In genomic region chr11:115708956-115709828, GRCm38 (mm10) we compare ENCODE assay signal across 8 mouse cellular contexts. TPM values are rescaled to one million over a fixed set of nuclear protein-coding genes. Genes with fewer than 3 reads are reported as not detected.
DNase-seq lines count a peak whose midpoint lies in the region; ATAC-seq and TF ChIP-seq lines count a peak whose summit lies in the region.

No protein-coding gene starts in this region.

- peak overlapping the region; percentile 67 to 74 for H3K4me3 ChIP-seq in MEL (ENCODE audit: control insufficient read depth in 1 of 2, insufficient read depth in 1 of 2, low read depth in 2 of 2, low read length in 2 of 2)
- peak overlapping the region; percentile 100 for H3K4me3 ChIP-seq in embryonic facial prominence, embryonic 12.5 days
- H3K4me3 ChIP-seq in hindbrain, embryonic 15.5 days = peak overlapping the region; percentile 81
- peak overlapping the region; percentile 97 for H3K4me3 ChIP-seq in limb, embryonic 11.5 days (ENCODE audit: low read depth, low read length)
- peak overlapping the region; percentile 96 for H3K4me3 ChIP-seq in midbrain, embryonic 15.5 days

- peak overlapping the region; percentile 71 for H3K9ac ChIP-seq in MEL (ENCODE audit: control insufficient read depth, low read depth, low read length, poor library complexity, severe bottlenecking)
- peak overlapping the region; percentile 98 for H3K9ac ChIP-seq in embryonic facial prominence, embryonic 12.5 days
- H3K9ac ChIP-seq in hindbrain, embryonic 15.5 days = peak overlapping the region; percentile 54
- H3K9ac ChIP-seq in limb, embryonic 11.5 days (ENCODE audit: low read length) = peak overlapping the region; percentile 60
- peak overlapping the region; percentile 67 for H3K9ac ChIP-seq in midbrain, embryonic 15.5 days

- TF ChIP-seq RAD21 in MEL (IDR thresholded peaks at IDR 0.05; ENCODE audit: low read depth, low read length) = no peak

- peak; percentile 24 for DNase-seq in adrenal gland, postnatal 25 days
- no peak for DNase-seq in adrenal gland, adult 2 months
- DNase-seq in MEL (ENCODE audit: low read depth, low spot score) = peak; percentile 89
- DNase-seq in limb, embryonic 11.5 days (ENCODE audit: low spot score) = peak; percentile 49
- peak; percentile 39 to 51 for DNase-seq in thymus, postnatal 10 days (ENCODE audit: low spot score in 2 of 2)

- H3K4me2 ChIP-seq in embryonic facial prominence, embryonic 12.5 days (replicated peaks) = peak overlapping the region; percentile 89
- H3K4me2 ChIP-seq in hindbrain, embryonic 15.5 days = peak overlapping the region; percentile 93
- H3K4me2 ChIP-seq in limb, embryonic 11.5 days (ENCODE audit: low read depth, severe bottlenecking) = peak overlapping the region; percentile 80
- peak overlapping the region; percentile 84 for H3K4me2 ChIP-seq in midbrain, embryonic 15.5 days

- peak; percentile 27 to 81; a peak in 3 of 4 replicates for TF ChIP-seq POLR2A in MEL (IDR thresholded peaks at IDR 0.05; ENCODE audit: control insufficient read depth in 1 of 2, insufficient read depth in 1 of 2, low read depth in 1 of 2, low read length in 2 of 2, poor library complexity in 1 of 2)

- TF ChIP-seq EP300 in MEL (IDR thresholded peaks at IDR 0.05; ENCODE audit: low read depth in 1 of 2, low read length in 2 of 2) = no peak; a peak in 1 of 4 replicates

- H3K36me3 ChIP-seq in MEL (ENCODE audit: control insufficient read depth in 1 of 2, insufficient read depth in 2 of 2, low read length in 2 of 2) = peaks cover 6 to 49% of the 10 kb centered on the region in 2 experiments
- H3K36me3 ChIP-seq in embryonic facial prominence, embryonic 12.5 days = no peaks in the 10 kb centered on the region
- H3K36me3 ChIP-seq in hindbrain, embryonic 15.5 days = no peaks in the 10 kb centered on the region
- H3K36me3 ChIP-seq in limb, embryonic 11.5 days (ENCODE audit: control insufficient read depth, insufficient read depth, low read length) = no peaks in the 10 kb centered on the region
- H3K36me3 ChIP-seq in midbrain, embryonic 15.5 days (replicated peaks) = no peaks in the 10 kb centered on the region

- H3K9me3 ChIP-seq in MEL (replicated peaks; ENCODE audit: insufficient read depth, low read length) = no peaks in the 10 kb centered on the region
- H3K9me3 ChIP-seq in embryonic facial prominence, embryonic 12.5 days = no peaks in the 10 kb centered on the region
- H3K9me3 ChIP-seq in hindbrain, embryonic 15.5 days = no peaks in the 10 kb centered on the region
- no peaks in the 10 kb centered on the region for H3K9me3 ChIP-seq in limb, embryonic 11.5 days (ENCODE audit: control insufficient read depth, low read length)
- no peaks in the 10 kb centered on the region for H3K9me3 ChIP-seq in midbrain, embryonic 15.5 days

- H3K79me2 ChIP-seq in MEL (ENCODE audit: control insufficient read depth, insufficient read depth, low read length, poor library complexity) = peaks cover 67% of the 10 kb centered on the region

- 2% methylated on average over 23 of the region's 23 CpGs for WGBS in embryonic facial prominence, embryonic 12.5 days
- 1% methylated on average over 23 of the region's 23 CpGs for WGBS in hindbrain, embryonic 15.5 days
- whole genome bisulfite sequencing in limb, embryonic 11.5 days = 1% methylated on average over 23 of the region's 23 CpGs
- 1% methylated on average over 23 of the region's 23 CpGs for WGBS in midbrain, embryonic 15.5 days

- ATAC-seq in embryonic facial prominence, embryonic 12.5 days (ENCODE audit: insufficient number of reproducible peaks, insufficient read depth, low FRiP score, low TSS enrichment) = peak; percentile 56
- peak; percentile 84 for ATAC-seq in hindbrain, embryonic 15.5 days (ENCODE audit: low FRiP score, low read depth)
- peak; percentile 67 for ATAC-seq in limb, embryonic 11.5 days (ENCODE audit: insufficient number of reproducible peaks, low FRiP score, low TSS enrichment, low read depth)
- peak; percentile 83 for ATAC-seq in midbrain, embryonic 15.5 days (replicated peaks)

- peak overlapping the region; percentile 100 for H3K27ac ChIP-seq in MEL (ENCODE audit: control insufficient read depth, low read depth, low read length)
- peak overlapping the region; percentile 93 for H3K27ac ChIP-seq in embryonic facial prominence, embryonic 12.5 days
- peak overlapping the region; percentile 96 for H3K27ac ChIP-seq in hindbrain, embryonic 15.5 days (replicated peaks)
- H3K27ac ChIP-seq in limb, embryonic 11.5 days (replicated peaks; ENCODE audit: low read depth, low read length) = peak overlapping the region; percentile 65; the same call in 1 of the 2 replicates
- peak overlapping the region; percentile 95 for H3K27ac ChIP-seq in midbrain, embryonic 15.5 days

- peaks cover 15 to 48% of the 10 kb centered on the region in 2 experiments for H3K4me1 ChIP-seq in MEL (ENCODE audit: control insufficient read depth in 1 of 2, insufficient read depth in 2 of 2, low read length in 2 of 2)
- H3K4me1 ChIP-seq in embryonic facial prominence, embryonic 12.5 days = peaks cover 21% of the 10 kb centered on the region
- peaks cover 29% of the 10 kb centered on the region for H3K4me1 ChIP-seq in hindbrain, embryonic 15.5 days (replicated peaks)
- peaks cover 10% of the 10 kb centered on the region for H3K4me1 ChIP-seq in limb, embryonic 11.5 days (ENCODE audit: control insufficient read depth, insufficient read depth, low read length)
- H3K4me1 ChIP-seq in midbrain, embryonic 15.5 days = peaks cover 31% of the 10 kb centered on the region

- H3K27me3 ChIP-seq in MEL (ENCODE audit: control insufficient read depth in 1 of 2, insufficient read depth in 2 of 2, low read length in 2 of 2) = no peaks in the 10 kb centered on the region
- H3K27me3 ChIP-seq in embryonic facial prominence, embryonic 12.5 days = no peaks in the 10 kb centered on the region
- H3K27me3 ChIP-seq in hindbrain, embryonic 15.5 days = no peaks in the 10 kb centered on the region
- H3K27me3 ChIP-seq in limb, embryonic 11.5 days (ENCODE audit: control insufficient read depth, insufficient read depth, low read length) = no peaks in the 10 kb centered on the region
- no peaks in the 10 kb centered on the region for H3K27me3 ChIP-seq in midbrain, embryonic 15.5 days (replicated peaks)

- TF ChIP-seq CTCF in MEL (IDR thresholded peaks at IDR 0.05 in 2 of 3, conservative IDR thresholded peaks at IDR 0.05 in 1 of 3; ENCODE audit: control insufficient read depth in 1 of 3, insufficient read depth in 1 of 3, low read depth in 2 of 3, low read length in 3 of 3, poor library complexity in 1 of 3, severe bottlenecking in 1 of 3) = no peak

TF ChIP-seq in MEL, 35 proteins besides CTCF, POLR2A, EP300 and RAD21 (continues in another document):
- TF ChIP-seq MAX (IDR thresholded peaks at IDR 0.05; ENCODE audit: low read length) (peak; percentile 37; the same call in 1 of the 2 replicates), ETS1 (IDR thresholded peaks at IDR 0.05; ENCODE audit: low read depth, low read length) (no peak; the same call in 1 of the 2 replicates), HCFC1 (IDR thresholded peaks at IDR 0.05; ENCODE audit: low read depth, low read length) (no peak), TAL1 (IDR thresholded peaks at IDR 0.05; ENCODE audit: low read length) (no peak), UBTF (IDR thresholded peaks at IDR 0.05; ENCODE audit: borderline replicate concordance, insufficient read depth, low read depth, low read length) (no peak), MYB (IDR thresholded peaks at IDR 0.05; ENCODE audit: low read depth, low read length) (no peak), NRF1 (IDR thresholded peaks at IDR 0.05; ENCODE audit: insufficient read depth, low read depth, low read length, poor library complexity, severe bottlenecking) (peak; percentile 73), NELFE (IDR thresholded peaks at IDR 0.05; ENCODE audit: low read depth, low read length) (peak; percentile 47), BHLHE40 (IDR thresholded peaks at IDR 0.05; ENCODE audit: borderline replicate concordance, low read depth, low read length) (no peak), POLR2AphosphoS2 (IDR thresholded peaks at IDR 0.05; ENCODE audit: low read length) (peak; percentile 62), CHD1 (IDR thresholded peaks at IDR 0.05; ENCODE audit: low read depth, low read length) (peak; percentile 77; the same call in 1 of the 2 replicates), RCOR1 (IDR thresholded peaks at IDR 0.05; ENCODE audit: low read depth, low read length) (0 out of 2 replicates have a peak, but pooled peaks have one; percentile 13), TBP (IDR thresholded peaks at IDR 0.05; ENCODE audit: low read depth, low read length) (peak; percentile 82), TCF12 (IDR thresholded peaks at IDR 0.05; ENCODE audit: low read depth, low read length) (no peak; the same call in 1 of the 2 replicates), MAZ (IDR thresholded peaks at IDR 0.05; ENCODE audit: low read depth, low read length) (0 out of 2 replicates have a peak, but pooled peaks have one; percentile 6), MXI1 (IDR thresholded peaks at IDR 0.05; ENCODE audit: low read depth, low read length) (peak; percentile 69)

RNA-seq across cellular contexts. Expression of gene Grb2, which starts 0.8 kb away (rescaled TPM):
- total RNA-seq in adrenal gland, postnatal 25 days (2021) = 109 and 166 TPM in 2 replicates
- 100 to 1,000 TPM; 136 to 162 TPM for total RNA-seq in adrenal gland, adult 2 months (2021)
- polyA plus RNA-seq in adrenal gland, adult 2 months (2012; rRNA removed) = 41.2 and 50.8 TPM in 2 replicates
- 75.3 and 93.2 TPM in 2 replicates for total RNA-seq in MEL (2012; rRNA removed)
- 100 to 1,000 TPM in 1 of 2 experiments, not detected in 1; 261 TPM for polyA plus RNA-seq in MEL (2012; ENCODE audit: insufficient read depth in 1 of 2, insufficient read length in 2 of 2, low read depth in 1 of 2, low replicate concordance in 2 of 2, missing spikeins in 1 of 2)
- 115 and 118 TPM in 2 replicates for polyA plus RNA-seq in embryonic facial prominence, embryonic 12.5 days (2016; fragmentation: Nextera tagmentation; extraction: Ambion mirVana)
- 186 and 190 TPM in 2 replicates for polyA plus RNA-seq in hindbrain, embryonic 15.5 days (2015; fragmentation: Nextera tagmentation; extraction: Ambion mirVana)
- 52.5 and 58.3 TPM in 2 replicates for polyA plus RNA-seq in limb, embryonic 11.5 days (2014; fragmentation: Nextera tagmentation; extraction: Ambion mirVana)
- polyA plus RNA-seq in midbrain, embryonic 15.5 days (2015; fragmentation: Nextera tagmentation; extraction: Ambion mirVana) = 173 and 176 TPM in 2 replicates

RNA-seq across cellular contexts. Expression of gene Tmem94, which starts 56.0 kb away (rescaled TPM):
- total RNA-seq in adrenal gland, postnatal 25 days (2021) = 80.9 and 114 TPM in 2 replicates
- 10 to 100 TPM; 70.6 to 85.9 TPM for total RNA-seq in adrenal gland, adult 2 months (2021)
- polyA plus RNA-seq in adrenal gland, adult 2 months (2012; rRNA removed) = 158 and 165 TPM in 2 replicates
- 23.2 and 26.2 TPM in 2 replicates for total RNA-seq in MEL (2012; rRNA removed)
- polyA plus RNA-seq in MEL (2012; ENCODE audit: insufficient read depth in 1 of 2, insufficient read length in 2 of 2, low read depth in 1 of 2, low replicate concordance in 2 of 2, missing spikeins in 1 of 2) = 10 to 100 TPM; 38.9 to 64.4 TPM
- polyA plus RNA-seq in embryonic facial prominence, embryonic 12.5 days (2016; fragmentation: Nextera tagmentation; extraction: Ambion mirVana) = 29.6 and 30.0 TPM in 2 replicates
- polyA plus RNA-seq in hindbrain, embryonic 15.5 days (2015; fragmentation: Nextera tagmentation; extraction: Ambion mirVana) = 24.2 and 27.9 TPM in 2 replicates
- polyA plus RNA-seq in limb, embryonic 11.5 days (2014; fragmentation: Nextera tagmentation; extraction: Ambion mirVana) = 15.8 and 17.4 TPM in 2 replicates
- 28.4 and 31.0 TPM in 2 replicates for polyA plus RNA-seq in midbrain, embryonic 15.5 days (2015; fragmentation: Nextera tagmentation; extraction: Ambion mirVana)
